Mouse (Mus musculus) kidney, postnatal 10 days (tissue): ENCODE measurements around the gene Calm5.
"Not testable (repeated sequence)": the region's sequence is repeated elsewhere in the genome, so short reads cannot be mapped to it uniquely, and the experiment has no call there.

Source experiments
- DNase-seq: peaks from one replicate; pipeline ENCODE4 v3.0.0; 2021; ENCODE audit warnings: mixed read lengths

Gene Calm5

GRCm38 (mm10) chr13:3853648-3854333 is at the start of gene Calm5:
Gene Calm5 (plus strand): TSS chr13:3854173.
- DNase-seq, result not testable (repeated sequence)

- peak; percentile 51 for DNase-seq
These were observed 49.8 kb upstream of the Calm5 start, which contains the start of gene Calml3 for GRCm38 (mm10) chr13:3804186-3804585. Gene Calml3 (minus strand): TSS chr13:3804316.

GRCm38 (mm10) chr13:3805132-3805531 is 48.8 kb upstream of the Calm5 start:
- DNase-seq, result peak; percentile 31

- DNase-seq, result no peak
These were observed 48.3 kb upstream of the Calm5 start for GRCm38 (mm10) chr13:3805638-3806037.

GRCm38 (mm10) chr13:3807131-3807827 is 46.7 kb upstream of the Calm5 start:
- no peak for DNase-seq

GRCm38 (mm10) chr13:3818012-3818739 is 35.8 kb upstream of the Calm5 start:
- DNase-seq, result no peak

- no peak for DNase-seq
These were observed 35.3 kb upstream of the Calm5 start for GRCm38 (mm10) chr13:3818740-3819076.

- no peak for DNase-seq
These were observed 31.9 kb upstream of the Calm5 start for GRCm38 (mm10) chr13:3822105-3822504.

GRCm38 (mm10) chr13:3825726-3826125 is 28.2 kb upstream of the Calm5 start:
- no peak for DNase-seq

- no peak for DNase-seq
These were observed 22.4 kb upstream of the Calm5 start for GRCm38 (mm10) chr13:3831546-3831945.

GRCm38 (mm10) chr13:3831994-3832393 is 22.0 kb upstream of the Calm5 start:
- DNase-seq, result no peak

GRCm38 (mm10) chr13:3832450-3832849 is 21.5 kb upstream of the Calm5 start:
- DNase-seq, result no peak

GRCm38 (mm10) chr13:3833644-3834043 is 20.3 kb upstream of the Calm5 start:
- not testable (repeated sequence) for DNase-seq

- DNase-seq, result not testable (repeated sequence)
These were observed 16.6 kb upstream of the Calm5 start, which contains the start of gene Calm4 for GRCm38 (mm10) chr13:3837312-3837807. Gene Calm4 (plus strand): TSS chr13:3837757.

GRCm38 (mm10) chr13:3840662-3841061 is 13.3 kb upstream of the Calm5 start:
- DNase-seq, result not testable (repeated sequence)

- DNase-seq, result no peak
These were observed 3.6 kb upstream of the Calm5 start for GRCm38 (mm10) chr13:3850330-3850729.

GRCm38 (mm10) chr13:3854856-3855255 is 883 bp downstream of the Calm5 start:
- DNase-seq, result no peak

- no peak for DNase-seq
These were observed 2.3 kb downstream of the Calm5 start for GRCm38 (mm10) chr13:3856252-3856651.

GRCm38 (mm10) chr13:3861251-3861650 is 7.3 kb downstream of the Calm5 start:
- no peak for DNase-seq

GRCm38 (mm10) chr13:3862325-3862724 is 8.4 kb downstream of the Calm5 start:
- no peak for DNase-seq

- DNase-seq, result no peak
These were observed 9.1 kb downstream of the Calm5 start for GRCm38 (mm10) chr13:3862922-3863580.

- peak; percentile 17 for DNase-seq
These were observed 11.8 kb downstream of the Calm5 start for GRCm38 (mm10) chr13:3865648-3866354.
